Mouse (Mus musculus) ES-Bruce4 (cell line): Measurements from ENCODE around the gene Fam107b. TPM values are rescaled to one million over a fixed set of nuclear protein-coding genes. Genes with fewer than 3 reads are reported as not detected.

Experiments
- H3K27ac ChIP-seq: 2 replicates; pipeline ENCODE4 v1.5.1; 2012; ENCODE audit warnings: low read length, inconsistent platforms; ENCODE audit not compliant: insufficient read depth
- H3K27me3 ChIP-seq: 2 replicates; pipeline ENCODE4 v1.6.1; 2012; ENCODE audit warnings: mild to moderate bottlenecking, low read length, inconsistent platforms; ENCODE audit not compliant: control insufficient read depth, poor library complexity, insufficient read depth, severe bottlenecking
- H3K36me3 ChIP-seq: 2 replicates; pipeline ENCODE4 v1.6.1; 2012; ENCODE audit warnings: inconsistent platforms, mild to moderate bottlenecking, low read length, moderate library complexity; ENCODE audit not compliant: control insufficient read depth, poor library complexity, insufficient read depth, severe bottlenecking
- H3K4me1 ChIP-seq: one replicate; pipeline ENCODE4 v1.8.1; 2011; ENCODE audit warnings: low read length; ENCODE audit not compliant: control insufficient read depth, insufficient read depth
- H3K4me3 ChIP-seq: 2 replicates; pipeline ENCODE4 v1.5.1; 2011; ENCODE audit warnings: low read depth, mild to moderate bottlenecking, low read length
- H3K9ac ChIP-seq: 2 replicates; pipeline ENCODE4 v1.6.1; 2012; ENCODE audit warnings: low read depth, mild to moderate bottlenecking, inconsistent platforms; ENCODE audit not compliant: poor library complexity, severe bottlenecking
- H3K9me3 ChIP-seq: replicated peaks from 2 replicates; pipeline ENCODE4 v1.6.1; 2012; ENCODE audit warnings: mild to moderate bottlenecking, low read length, inconsistent platforms; ENCODE audit not compliant: control insufficient read depth, poor library complexity, insufficient read depth, severe bottlenecking
- CTCF ChIP-seq: IDR thresholded peaks from one replicate; pipeline ENCODE4 v1.8.1; 2011; ENCODE audit warnings: low read depth, low read length
- EP300 ChIP-seq: IDR thresholded peaks from 2 replicates; pipeline ENCODE4 v1.6.1; 2011; ENCODE audit warnings: low read depth, low read length; ENCODE audit not compliant: insufficient read depth
- POLR2A ChIP-seq: IDR thresholded peaks from one replicate; pipeline ENCODE4 v1.8.1; 2011; ENCODE audit warnings: low read length; ENCODE audit not compliant: insufficient read depth
- polyA plus RNA-seq: library from polyadenylated mRNA; stranded (reverse); fragments of >200 nt; gene quantifications from 2 replicates; pipeline ENCODE4 v1.2.4, GENCODE M21; 2011; ENCODE audit warnings: low read depth; ENCODE audit not compliant: missing spikeins, insufficient read depth, insufficient read length

Fam107b gene
- polyA plus RNA-seq, 1 experiment = 54.4 TPM

DNA sequence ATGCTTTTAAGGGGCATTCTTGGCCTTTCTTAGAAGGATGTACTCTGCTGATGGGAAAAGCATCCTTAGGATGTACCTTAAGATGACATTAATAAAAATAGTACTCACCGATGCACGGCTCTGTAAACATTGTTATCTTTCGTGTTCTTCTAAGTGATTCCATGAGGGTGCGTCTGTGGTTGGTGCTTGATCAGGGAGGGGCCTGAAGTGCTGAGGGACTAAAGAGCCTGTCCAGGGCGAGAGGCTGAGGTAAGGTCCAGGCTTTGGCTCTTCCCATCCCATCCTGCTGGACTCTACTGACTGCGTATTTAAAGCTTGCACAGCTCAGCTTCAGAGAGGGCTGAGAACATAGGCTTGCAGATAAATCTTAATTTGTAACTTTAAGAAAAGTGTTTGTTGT is 151.7 kb downstream of the Fam107b start:
- Histone ChIP-seq H3K36me3 (no peaks in the 10 kb centered on the region), H3K9ac (no peak overlapping the region), H3K9me3 (no peaks in the 10 kb centered on the region), H3K4me3 (no peak overlapping the region), H3K4me1 (no peaks in the 10 kb centered on the region), H3K27ac (no peak overlapping the region), H3K27me3 (no peaks in the 10 kb centered on the region)
- no peak for TF ChIP-seq POLR2A

DNA sequence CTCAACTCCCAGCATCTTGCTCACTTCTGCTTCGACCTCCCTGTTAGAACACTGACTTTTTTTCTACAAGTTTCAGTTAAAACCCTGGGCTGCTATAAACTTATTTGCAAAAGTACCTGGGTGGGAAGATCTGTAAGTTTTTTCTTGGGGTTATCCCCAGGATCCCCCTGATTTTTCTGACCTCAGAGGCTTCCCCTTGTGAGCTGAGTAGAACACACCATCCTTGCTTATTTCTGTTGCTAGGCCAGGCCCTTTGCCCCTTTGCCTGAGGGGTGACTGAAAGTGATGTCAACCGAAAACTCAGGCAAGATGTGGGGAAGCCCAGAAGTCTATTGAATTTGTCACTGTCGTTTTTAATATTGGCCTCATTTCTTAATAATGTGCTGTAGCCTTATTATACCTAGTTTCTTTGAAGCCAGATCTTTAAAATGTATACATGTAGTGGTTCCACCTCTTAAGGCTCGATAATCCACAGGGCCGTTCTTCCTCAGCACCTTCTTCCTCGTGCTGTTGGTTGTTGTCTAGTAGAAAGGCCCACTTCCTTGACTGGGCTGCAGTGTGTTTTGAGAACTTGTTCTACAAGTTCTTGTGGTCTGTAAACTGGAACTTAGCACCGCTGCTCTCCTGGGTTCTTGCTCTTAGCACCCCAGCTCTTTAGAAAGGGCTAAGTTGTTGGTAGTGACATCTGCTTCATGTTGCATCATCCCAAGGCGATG is 153.3 kb downstream of the Fam107b start:
- no peaks in the 10 kb centered on the region for H3K4me1 ChIP-seq

DNA sequence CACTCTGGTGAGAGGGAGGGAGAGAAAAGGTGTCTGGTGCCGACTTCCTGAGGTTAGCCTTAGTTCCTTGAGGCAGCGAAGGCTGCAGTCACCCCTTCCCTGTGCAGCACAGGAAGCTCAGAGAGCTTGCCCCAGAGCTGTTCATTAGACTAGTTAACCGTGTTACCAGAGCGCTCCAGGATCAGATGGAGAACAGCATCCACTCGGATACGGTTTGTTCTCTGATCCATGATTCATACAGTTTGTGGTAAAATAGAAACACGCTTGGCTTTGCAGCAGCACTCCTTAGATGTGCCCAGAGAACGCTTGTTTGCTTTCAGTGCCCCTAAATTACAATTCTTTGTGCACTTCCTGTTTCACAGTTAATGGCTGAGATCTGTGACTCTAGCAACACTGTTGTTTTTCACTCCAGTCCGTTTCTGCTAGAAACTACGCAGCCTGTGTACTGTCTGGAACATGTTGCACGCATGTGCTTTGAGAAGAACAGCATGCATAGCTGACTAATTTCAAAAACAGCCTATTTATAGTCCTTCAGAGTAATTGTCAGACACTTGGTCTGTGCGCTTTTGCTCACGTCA is 156.3 kb downstream of the Fam107b start:
- H3K27ac ChIP-seq = no peak overlapping the region
- H3K27me3 ChIP-seq = no peaks in the 10 kb centered on the region
- no peaks in the 10 kb centered on the region for H3K9me3 ChIP-seq
- no peak overlapping the region for H3K4me3 ChIP-seq
- H3K36me3 ChIP-seq = no peaks in the 10 kb centered on the region
- H3K9ac ChIP-seq = no peak overlapping the region
- H3K4me1 ChIP-seq = no peaks in the 10 kb centered on the region
- TF ChIP-seq EP300 (no peak), POLR2A (no peak), CTCF (no peak)

More for the DNA sequence above, 153.3 kb downstream of the Fam107b start:
- no peak overlapping the region for H3K4me3 ChIP-seq
- no peaks in the 10 kb centered on the region for H3K9me3 ChIP-seq
- no peak overlapping the region for H3K9ac ChIP-seq
- H3K36me3 ChIP-seq = no peaks in the 10 kb centered on the region
- H3K27me3 ChIP-seq = no peaks in the 10 kb centered on the region
- no peak overlapping the region for H3K27ac ChIP-seq
- no peak for TF ChIP-seq EP300
- no peak for TF ChIP-seq CTCF
- TF ChIP-seq POLR2A = no peak

DNA sequence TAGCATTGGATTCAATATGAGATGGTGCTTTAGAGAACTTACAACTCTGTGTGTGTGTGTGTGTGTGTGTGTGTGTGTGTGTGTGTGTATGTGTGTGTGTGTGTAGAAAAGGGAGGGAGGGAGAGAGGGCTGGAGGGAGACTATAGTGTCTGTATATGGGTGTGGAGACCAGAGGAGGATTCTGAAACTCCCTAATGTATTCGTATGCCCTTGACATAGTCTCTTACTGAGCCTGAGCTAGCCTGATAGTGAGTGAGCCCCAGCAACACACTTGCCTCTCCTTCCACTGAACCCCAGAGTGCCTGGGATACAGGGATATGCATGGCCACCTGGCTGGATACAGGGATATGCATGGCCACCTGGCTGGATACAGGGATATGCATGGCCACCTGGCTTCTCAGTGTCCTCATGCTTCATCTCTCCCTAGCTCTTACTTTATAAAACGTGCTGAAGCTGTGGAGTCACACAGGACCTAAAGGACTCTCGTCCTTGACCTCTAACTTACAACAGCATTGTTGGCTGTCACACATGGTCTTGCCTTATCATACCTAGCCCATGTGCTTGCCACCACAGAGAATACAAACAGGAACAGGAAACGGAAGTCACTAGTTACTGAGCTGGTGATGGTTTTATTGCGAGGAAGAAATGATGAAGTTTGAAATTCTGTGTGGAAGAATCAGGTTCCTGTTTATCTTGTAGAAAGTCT is 157.1 kb downstream of the Fam107b start:
- H3K9ac ChIP-seq = no peak overlapping the region
- no peaks in the 10 kb centered on the region for H3K9me3 ChIP-seq
- no peaks in the 10 kb centered on the region for H3K36me3 ChIP-seq
- no peaks in the 10 kb centered on the region for H3K27me3 ChIP-seq
- TF ChIP-seq POLR2A = no peak
- TF ChIP-seq CTCF = no peak
- TF ChIP-seq EP300 = no peak
- no peak overlapping the region for H3K4me3 ChIP-seq
- H3K4me1 ChIP-seq = no peaks in the 10 kb centered on the region
- H3K27ac ChIP-seq = no peak overlapping the region

DNA sequence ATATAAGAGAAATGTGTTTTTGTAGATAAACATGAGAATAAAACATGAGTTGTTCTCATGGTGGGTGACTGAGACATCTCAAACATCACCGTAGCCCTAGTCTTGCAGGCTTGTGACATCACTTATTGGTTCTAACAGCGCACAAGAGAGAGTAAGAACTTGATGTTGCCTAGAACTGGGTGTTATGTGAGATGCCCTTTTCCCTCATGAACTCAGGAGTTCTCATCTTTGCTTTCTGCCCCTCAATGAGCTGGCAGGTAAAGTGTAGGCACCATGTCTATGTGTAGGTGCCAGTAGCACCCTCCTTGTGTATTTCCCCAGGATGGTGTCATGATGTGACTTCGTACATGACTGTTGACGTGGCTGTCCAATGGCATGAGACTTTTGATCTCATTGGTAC is 157.8 kb downstream of the Fam107b start:
- no peak for TF ChIP-seq CTCF
- TF ChIP-seq EP300 = no peak
- no peak for TF ChIP-seq POLR2A

DNA sequence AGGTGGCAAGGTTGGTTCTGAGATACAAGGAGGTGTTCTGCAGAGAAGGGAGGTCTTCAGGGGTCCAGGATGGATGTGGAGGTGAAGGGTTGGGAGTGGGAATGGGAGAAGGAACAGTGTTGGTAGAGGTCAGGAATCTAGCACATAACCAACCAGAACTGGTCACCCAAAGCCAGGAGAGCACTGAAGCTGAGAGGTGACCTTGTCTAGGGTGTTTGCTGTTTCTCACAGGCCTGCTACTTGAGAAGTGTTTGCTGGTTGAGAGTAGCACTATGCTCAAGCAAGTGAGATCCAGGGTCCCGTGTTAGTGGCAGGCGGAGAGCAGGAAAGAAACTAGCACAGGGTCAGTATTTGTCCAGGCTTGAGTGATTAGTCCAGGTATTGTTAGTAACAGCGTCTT is 159.3 kb downstream of the Fam107b start:
- Histone ChIP-seq H3K27ac (no peak overlapping the region), H3K27me3 (no peaks in the 10 kb centered on the region), H3K36me3 (no peaks in the 10 kb centered on the region), H3K9ac (no peak overlapping the region), H3K4me3 (no peak overlapping the region), H3K9me3 (no peaks in the 10 kb centered on the region), H3K4me1 (no peaks in the 10 kb centered on the region)
- no peak for TF ChIP-seq POLR2A
- no peak for TF ChIP-seq CTCF
- TF ChIP-seq EP300 = no peak

More for the DNA sequence above, 157.8 kb downstream of the Fam107b start:
- no peaks in the 10 kb centered on the region for H3K9me3 ChIP-seq
- H3K4me1 ChIP-seq = no peaks in the 10 kb centered on the region
- H3K27me3 ChIP-seq = no peaks in the 10 kb centered on the region
- H3K9ac ChIP-seq = no peak overlapping the region
- H3K27ac ChIP-seq = no peak overlapping the region
- H3K4me3 ChIP-seq = no peak overlapping the region
- no peaks in the 10 kb centered on the region for H3K36me3 ChIP-seq
